Mouse (Mus musculus) MEL (cell line): ENCODE measurements at regions not wholly inside any gene's neighbourhood (a gene's known extent, or its start where the extent isn't known, plus 50 kb on each side); places are given as distances from the start of the nearest gene placed in this dataset.

Experiments used
- BHLHE40 ChIP-seq: IDR thresholded peaks from 2 replicates; pipeline ENCODE4 v1.6.1; 2012; ENCODE audit warnings: low read depth, mild to moderate bottlenecking, inconsistent platforms, low read length, improper control_type of control experiment, borderline replicate concordance
- CHD2 ChIP-seq: IDR thresholded peaks from 2 replicates; pipeline ENCODE4 v1.6.1; 2011; ENCODE audit warnings: low read length, improper control_type of control experiment
- CTCF ChIP-seq, 3 experiments: IDR thresholded peaks in 2 of 3; conservative IDR thresholded peaks in 1 of 3; 2 replicates each; pipeline ENCODE4 v1.5.1; 2011 to 2012; ENCODE audit warnings: low read length in 3 of 3, low read depth in 2 of 3, mild to moderate bottlenecking in 2 of 3, improper control_type of control experiment in 1 of 3, inconsistent platforms in 1 of 3, mixed read lengths in 1 of 3, moderate library complexity in 1 of 3; ENCODE audit not compliant: control insufficient read depth in 1 of 3, insufficient read depth in 1 of 3, poor library complexity in 1 of 3, severe bottlenecking in 1 of 3
- ELF1 ChIP-seq: IDR thresholded peaks from 2 replicates; pipeline ENCODE4 v1.6.1; 2014; ENCODE audit warnings: low read depth, mild to moderate bottlenecking, inconsistent platforms, low read length, improper control_type of control experiment, moderate library complexity
- GATA1 ChIP-seq: IDR thresholded peaks from 2 replicates; pipeline ENCODE4 v1.6.1; 2011; ENCODE audit warnings: low read depth, low read length, improper control_type of control experiment
- HCFC1 ChIP-seq: IDR thresholded peaks from 2 replicates; pipeline ENCODE4 v1.6.1; 2012; ENCODE audit warnings: low read depth, mild to moderate bottlenecking, inconsistent platforms, low read length, improper control_type of control experiment, moderate library complexity
- POLR2A ChIP-seq, 2 experiments: IDR thresholded peaks; 2 replicates each; pipeline ENCODE4 v1.6.1; 2011 to 2012; ENCODE audit warnings: low read length in 2 of 2, mild to moderate bottlenecking in 2 of 2, control low read depth in 1 of 2, improper control_type of control experiment in 1 of 2, low read depth in 1 of 2, moderate library complexity in 1 of 2; ENCODE audit not compliant: control insufficient read depth in 1 of 2, insufficient read depth in 1 of 2, poor library complexity in 1 of 2
- POLR2AphosphoS2 ChIP-seq: IDR thresholded peaks from 2 replicates; pipeline ENCODE4 v1.6.1; 2011; ENCODE audit warnings: low read length, improper control_type of control experiment
- RAD21 ChIP-seq: IDR thresholded peaks from 2 replicates; pipeline ENCODE4 v1.6.1; 2011; ENCODE audit warnings: mild to moderate bottlenecking, low read depth, low read length, improper control_type of control experiment
- TAL1 ChIP-seq: IDR thresholded peaks from 2 replicates; pipeline ENCODE4 v1.6.1; 2012; ENCODE audit warnings: mild to moderate bottlenecking, inconsistent platforms, low read length, moderate library complexity, mixed read lengths
- ZC3H11A ChIP-seq: IDR thresholded peaks from 2 replicates; pipeline ENCODE4 v1.6.1; 2012; ENCODE audit warnings: low read depth, mild to moderate bottlenecking, inconsistent platforms, low read length, improper control_type of control experiment
- ZNF384 ChIP-seq: IDR thresholded peaks from 2 replicates; pipeline ENCODE4 v1.6.1; 2012; ENCODE audit warnings: low read depth, mild to moderate bottlenecking, inconsistent platforms, low read length, improper control_type of control experiment

- no peak for TF ChIP-seq POLR2A (IDR thresholded peaks at IDR 0.05; ENCODE audit: control insufficient read depth in 1 of 2, insufficient read depth in 1 of 2, low read depth in 1 of 2, low read length in 2 of 2, poor library complexity in 1 of 2)
- TF ChIP-seq POLR2AphosphoS2 = no peak
- no peak for TF ChIP-seq CTCF (IDR thresholded peaks at IDR 0.05 in 2 of 3, conservative IDR thresholded peaks at IDR 0.05 in 1 of 3; ENCODE audit: control insufficient read depth in 1 of 3, insufficient read depth in 1 of 3, low read depth in 2 of 3, low read length in 3 of 3, poor library complexity in 1 of 3, severe bottlenecking in 1 of 3)
- no peak for TF ChIP-seq GATA1
- TF ChIP-seq ZC3H11A = no peak
- no peak for TF ChIP-seq RAD21
- no peak for TF ChIP-seq HCFC1
- no peak for TF ChIP-seq ELF1
- no peak for TF ChIP-seq TAL1
- TF ChIP-seq ZNF384 = no peak
- TF ChIP-seq CHD2 = no peak
- TF ChIP-seq BHLHE40 = no peak
These were observed 89.0 kb downstream of the Sptssa start for GRCm38 (mm10) chr12:54567426-54567790.
